Mouse (Mus musculus) adrenal gland, postnatal 14 days (tissue): ENCODE results near the gene Fam50b. TPM values are rescaled to one million over a fixed set of nuclear protein-coding genes. Genes with fewer than 3 reads are reported as not detected.

ENCODE experiments used
- DNase-seq: peaks from one replicate; pipeline ENCODE4 v3.0.0; 2021; ENCODE audit warnings: mixed read lengths
- total RNA-seq: library from RNA; stranded (reverse); gene quantifications from 2 replicates; pipeline ENCODE4 v1.2.3, GENCODE M21; 2021

The Fam50b gene
- total RNA-seq, 1 experiment from 2014 or later = not detected

DNA sequence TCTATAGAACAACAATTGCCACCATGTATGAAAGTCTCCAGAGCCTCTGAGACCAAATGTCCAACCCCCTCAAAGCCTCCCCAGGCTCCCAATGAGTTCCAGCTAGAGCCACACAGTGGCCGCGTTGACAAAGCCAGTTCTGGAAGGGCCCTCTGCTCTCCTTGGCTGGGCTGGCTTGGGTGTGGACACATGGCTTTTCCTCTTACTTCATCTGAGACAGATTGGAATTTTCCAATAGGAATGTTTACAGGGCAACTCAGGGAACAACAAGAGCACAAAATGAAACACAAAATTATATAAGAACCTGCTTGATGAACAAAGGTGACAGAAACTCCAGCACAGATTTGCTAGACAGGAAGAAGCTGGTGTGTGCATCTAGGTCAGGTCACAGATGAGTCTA, 59.8 kb downstream of the Fam50b start:
- peak; percentile 66 for DNase-seq

Other genes with a start within 250 kb of the Fam50b start
- gene Pxdc1, start 81.4 kb upstream of the Fam50b start, total RNA-seq = 8.8 and 13.1 TPM in 2 replicates
- gene Prpf4b, start 140.5 kb downstream of the Fam50b start, total RNA-seq = 100 and 102 TPM in 2 replicates
- gene Fam217a, start 189.5 kb downstream of the Fam50b start, total RNA-seq = 0.85 and 1.5 TPM in 2 replicates
- not detected in 2 replicates for gene 4933417A18Rik, start 189.6 kb downstream of the Fam50b start, total RNA-seq
- 2.3 and 3.8 TPM in 2 replicates for gene Eci3, start 229.0 kb downstream of the Fam50b start, total RNA-seq